Mouse (Mus musculus) midbrain, embryonic 10.5 days (tissue): ENCODE results near the gene Rab1b. TPM values are rescaled to one million over a fixed set of nuclear protein-coding genes. Genes with fewer than 3 reads are reported as not detected.
A peak's percentile ranks its signal among the peaks of the same experiment; 100 is the strongest.
"Not testable (repeated sequence)": the region's sequence is repeated elsewhere in the genome, so short reads cannot be mapped to it uniquely, and the experiment has no call there.

Source experiments
- DNase-seq: peaks from one replicate; pipeline ENCODE4 v3.0.0-alpha.2; 2017; ENCODE audit warnings: low spot score
- H3K27ac ChIP-seq: fragments of 300-500 bp; sonication (generic); replicated peaks from 2 replicates; pipeline ENCODE4 v1.5.1; 2016; ENCODE audit warnings: mild to moderate bottlenecking
- H3K27me3 ChIP-seq: fragments of 300-500 bp; sonication (generic); 2 replicates; pipeline ENCODE4 v1.6.1; 2016; ENCODE audit warnings: low read depth, mild to moderate bottlenecking; ENCODE audit not compliant: poor library complexity, severe bottlenecking
- H3K36me3 ChIP-seq: fragments of 300-500 bp; sonication (generic); 2 replicates; pipeline ENCODE4 v1.6.1; 2016; ENCODE audit warnings: mild to moderate bottlenecking, moderate library complexity
- H3K4me1 ChIP-seq: fragments of 300-500 bp; sonication (generic); 2 replicates; pipeline ENCODE4 v1.6.1; 2016
- H3K4me3 ChIP-seq: fragments of 300-500 bp; sonication (generic); 2 replicates; pipeline ENCODE4 v1.5.1; 2016; ENCODE audit warnings: mild to moderate bottlenecking, moderate library complexity
- H3K9me3 ChIP-seq: fragments of 300-500 bp; sonication (generic); replicated peaks from 2 replicates; pipeline ENCODE4 v1.6.1; 2016; ENCODE audit warnings: mild to moderate bottlenecking
- WGBS: fragments of 180-500 bp; shearing (Covaris S2); methylation state at CpG from one replicate; pipeline ENCODE4 v1.1.7; 2016; 5-methylcytosine and 5-hydroxymethylcytosine counted together
- polyA plus RNA-seq: library from polyadenylated mRNA; unstranded; fragments of >200 nt; fragmentation: Nextera tagmentation; extraction: Ambion mirVana; gene quantifications from 2 replicates; pipeline ENCODE4 v1.2.1, GENCODE M21; 2016

Gene Rab1b
- polyA plus RNA-seq, 1 experiment from 2014 or later: 267 TPM

DNA sequence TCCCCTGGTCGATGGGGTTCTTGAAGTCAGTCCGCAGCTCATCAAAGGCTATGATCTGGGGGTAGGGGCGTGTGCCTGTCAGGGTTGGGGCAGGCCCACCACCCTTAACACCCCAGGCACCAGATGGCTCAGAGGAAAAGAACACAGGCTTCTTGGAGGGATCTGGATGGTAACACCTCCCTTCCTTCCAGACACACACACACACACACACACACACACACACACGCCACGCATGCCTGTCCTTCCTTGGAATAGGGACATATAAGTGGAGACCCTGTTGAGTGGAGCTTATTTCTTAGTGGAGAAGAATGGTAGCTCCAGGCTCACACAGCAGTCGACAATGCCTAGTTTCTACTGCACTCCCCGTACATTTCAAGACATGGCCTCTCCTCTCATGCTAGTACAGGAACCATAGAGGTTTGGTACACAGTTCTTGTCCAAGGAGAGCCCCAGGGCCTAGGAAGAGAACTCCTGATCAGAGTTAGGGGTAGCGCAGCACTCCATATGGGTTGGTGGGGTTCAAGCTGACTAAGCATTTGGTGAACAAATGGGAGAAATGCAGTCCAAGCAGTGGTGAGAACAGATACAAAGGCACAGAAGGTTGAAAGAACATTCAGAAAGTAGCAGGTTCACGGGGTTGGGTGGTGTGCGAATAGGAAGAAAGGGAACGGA is 12.0 kb downstream of the Rab1b start:
- Histone ChIP-seq H3K27ac (peak overlapping the region; percentile 39), H3K27me3 (peaks cover 13% of the 10 kb centered on the region), H3K4me1 (peaks cover 68% of the 10 kb centered on the region), H3K36me3 (peaks cover 46% of the 10 kb centered on the region), H3K4me3 (peak overlapping the region; percentile 80), H3K9me3 (no peaks in the 10 kb centered on the region)
- 41% methylated on average over 11 of the region's 11 CpGs for WGBS
- peak; percentile 35 for DNase-seq

DNA sequence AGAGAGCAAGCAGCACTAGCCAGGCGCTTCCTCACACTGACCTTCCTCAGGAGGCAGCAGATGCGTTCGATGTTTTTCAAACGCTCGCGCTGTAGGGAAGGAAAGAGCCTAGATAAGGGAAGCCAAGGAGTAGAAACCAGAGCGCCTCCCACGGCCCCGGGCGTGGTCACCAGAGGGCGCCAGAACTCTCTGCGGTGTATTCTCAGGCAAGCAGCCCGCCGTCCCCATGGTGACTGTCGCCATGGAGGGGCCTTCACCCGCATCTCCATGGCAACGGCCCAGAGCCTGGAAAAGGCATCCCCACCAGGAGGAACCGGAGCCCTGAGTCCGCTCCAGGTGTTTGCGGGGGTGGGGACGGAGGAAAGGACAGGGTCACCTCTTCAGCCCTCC is 12.6 kb downstream of the Rab1b start:
- peak overlapping the region; percentile 80 for H3K4me3 ChIP-seq
- H3K27me3 ChIP-seq: peaks cover 13% of the 10 kb centered on the region; the same call in 1 of the 2 replicates
- peak overlapping the region; percentile 46 for H3K27ac ChIP-seq
- peaks cover 44% of the 10 kb centered on the region for H3K36me3 ChIP-seq
- no peaks in the 10 kb centered on the region for H3K9me3 ChIP-seq
- H3K4me1 ChIP-seq: peaks cover 66% of the 10 kb centered on the region
- DNase-seq: peak; percentile 98
- WGBS: under 1% methylated on average over 21 of the region's 21 CpGs

DNA sequence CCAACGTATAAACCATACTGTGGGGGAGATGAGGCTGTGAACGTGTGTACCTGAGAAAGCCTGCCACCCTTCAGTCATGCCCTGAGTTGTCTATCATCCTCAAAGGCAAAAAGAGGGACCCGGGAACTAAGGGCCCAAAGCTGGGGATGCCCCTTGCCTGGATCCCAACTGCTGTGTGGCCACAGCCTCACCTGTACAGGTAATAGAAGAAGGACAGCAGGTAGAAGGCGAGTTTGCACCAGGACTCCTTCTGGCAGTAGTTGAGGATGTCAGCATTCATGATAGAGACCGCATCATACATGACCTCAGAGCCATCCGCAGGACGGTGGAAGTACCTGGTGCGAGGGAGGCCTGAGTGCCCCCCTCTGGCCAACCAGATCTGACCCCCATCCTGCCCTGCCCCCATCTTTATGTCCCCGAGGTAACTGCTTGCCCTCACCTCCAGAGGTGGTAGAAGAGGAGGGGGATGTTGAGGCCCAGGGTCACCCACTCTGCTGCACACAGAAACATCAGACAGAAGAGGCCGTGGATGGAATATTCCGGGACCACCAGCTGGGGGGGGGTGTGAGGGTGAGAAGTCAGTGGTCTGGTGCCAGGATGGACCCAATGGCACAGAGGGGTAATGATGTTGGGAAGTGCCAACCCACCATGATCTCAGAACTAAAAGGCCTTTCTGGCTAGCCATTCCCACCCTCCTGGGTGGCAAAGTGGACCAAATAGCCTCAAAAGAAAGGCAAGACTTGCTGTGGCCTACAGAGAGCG is 13.2 kb downstream of the Rab1b start:
- no peak for DNase-seq
- 73% methylated on average over 12 of the region's 12 CpGs for WGBS
- H3K4me3 ChIP-seq: peak overlapping the region; percentile 80

DNA sequence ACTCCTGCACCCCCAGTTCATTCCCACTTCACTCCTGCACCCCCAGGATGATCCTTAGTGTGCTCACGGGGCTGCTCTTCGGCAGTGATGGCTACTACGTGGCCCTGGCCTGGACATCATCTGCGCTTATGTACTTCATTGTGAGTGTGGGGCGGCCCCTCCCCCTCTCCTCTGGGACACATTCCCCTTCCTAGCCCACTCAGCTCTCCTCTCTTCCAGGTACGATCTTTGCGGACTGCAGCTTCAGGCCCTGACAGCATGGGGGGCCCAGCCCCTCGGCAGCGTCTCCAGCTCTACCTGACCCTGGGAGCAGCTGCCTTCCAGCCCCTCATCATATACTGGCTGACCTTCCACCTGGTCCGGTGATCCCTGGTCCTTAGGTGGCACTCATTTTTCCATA is 14.8 kb downstream of the Rab1b start:
- H3K36me3 ChIP-seq: peaks cover 42% of the 10 kb centered on the region
- peaks cover 59% of the 10 kb centered on the region for H3K4me1 ChIP-seq
- no peak for DNase-seq
- H3K4me3 ChIP-seq: no peak overlapping the region
- H3K27me3 ChIP-seq: peaks cover 12% of the 10 kb centered on the region; the same call in 1 of the 2 replicates
- WGBS: 92% methylated on average over 10 of the region's 10 CpGs
- no peaks in the 10 kb centered on the region for H3K9me3 ChIP-seq
- no peak overlapping the region for H3K27ac ChIP-seq

More for the DNA sequence above, 13.2 kb downstream of the Rab1b start:
- H3K9me3 ChIP-seq: no peaks in the 10 kb centered on the region
- peaks cover 66% of the 10 kb centered on the region for H3K4me1 ChIP-seq
- H3K36me3 ChIP-seq: peaks cover 42% of the 10 kb centered on the region
- peak overlapping the region; percentile 46 for H3K27ac ChIP-seq
- peaks cover 13% of the 10 kb centered on the region; the same call in 1 of the 2 replicates for H3K27me3 ChIP-seq

DNA sequence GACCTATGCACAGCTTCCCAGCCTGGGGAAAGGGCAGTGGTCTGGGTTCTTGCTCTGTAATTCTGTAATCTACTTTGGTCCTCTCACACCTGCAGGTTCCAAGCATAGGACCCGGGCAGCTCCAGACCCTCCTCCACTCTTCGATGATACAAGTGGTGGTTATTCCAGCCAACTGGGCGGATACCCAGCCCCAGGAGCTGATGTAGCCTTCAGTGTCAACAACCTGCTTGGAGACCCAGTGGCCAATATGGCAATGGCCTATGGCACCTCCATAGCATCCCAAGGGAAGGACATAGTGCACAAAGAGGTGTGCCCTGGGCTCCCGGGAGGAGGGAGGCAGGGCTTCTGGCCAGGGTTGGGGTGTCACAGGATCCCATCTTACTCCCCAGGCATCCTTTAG is 17.5 kb downstream of the Rab1b start:
- 93% methylated on average over 4 of the region's 4 CpGs for WGBS
- Histone ChIP-seq H3K27ac (no peak overlapping the region), H3K4me3 (peak overlapping the region; percentile 91), H3K9me3 (no peaks in the 10 kb centered on the region), H3K4me1 (peaks cover 44% of the 10 kb centered on the region), H3K36me3 (peaks cover 42% of the 10 kb centered on the region), H3K27me3 (peaks cover 23% of the 10 kb centered on the region)
- no peak for DNase-seq

DNA sequence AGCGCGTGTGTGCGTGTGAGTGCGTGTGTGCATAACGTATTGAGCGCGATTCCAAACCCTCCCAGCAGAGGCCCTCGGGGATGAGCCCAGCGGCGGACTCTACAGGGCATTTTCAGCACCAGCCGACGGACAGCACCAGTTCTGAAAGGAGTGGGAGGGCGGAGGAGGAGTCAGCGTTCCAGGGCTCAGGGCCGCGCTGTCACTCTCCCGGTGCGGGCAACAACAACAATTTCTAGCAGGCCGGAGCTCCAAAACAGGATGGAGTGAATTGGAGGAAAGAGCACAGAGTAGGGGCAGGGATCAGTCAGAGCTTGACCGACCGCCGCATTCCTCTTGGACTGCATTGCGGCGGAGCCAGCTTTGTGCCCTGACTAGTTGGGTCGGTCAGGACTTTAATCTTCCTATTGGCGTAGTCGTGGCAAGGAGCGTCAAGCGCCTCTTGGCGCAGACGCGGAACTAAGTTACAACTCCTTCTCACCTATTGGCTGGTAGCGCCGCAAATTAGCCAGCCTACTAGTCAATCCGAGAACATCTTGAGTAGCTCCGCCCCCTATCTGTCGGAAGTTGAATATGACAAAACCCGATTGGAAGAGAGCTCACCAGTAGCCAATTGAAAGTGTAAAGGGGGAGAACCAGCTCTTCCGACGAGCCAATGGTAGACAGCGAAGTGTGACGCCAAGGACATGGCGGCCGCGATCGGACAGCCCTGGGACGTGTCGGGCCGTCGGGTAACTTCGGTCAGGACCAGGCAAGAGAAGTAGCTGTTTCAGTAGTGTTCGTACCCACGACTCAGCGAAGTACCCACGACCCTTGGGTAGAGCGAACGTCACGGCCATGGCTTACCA is 18.8 kb downstream of the Rab1b start, which contains the start of gene Yif1a:
Gene Yif1a (plus strand): TSS at position 655 of the 845 bp plus-strand sequence.
- peaks cover 31% of the 10 kb centered on the region for H3K4me1 ChIP-seq
- H3K27ac ChIP-seq: peak within 1 kb of the TSS; percentile 84
- H3K27me3 ChIP-seq: peaks cover 35% of the 10 kb centered on the region
- H3K9me3 ChIP-seq: no peaks in the 10 kb centered on the region
- H3K36me3 ChIP-seq: peaks cover 34% of the 10 kb centered on the region
- DNase-seq: peak; percentile 94
- under 1% methylated on average over 58 of the region's 58 CpGs for WGBS
- H3K4me3 ChIP-seq: peak within 1 kb of the TSS; percentile 91

DNA sequence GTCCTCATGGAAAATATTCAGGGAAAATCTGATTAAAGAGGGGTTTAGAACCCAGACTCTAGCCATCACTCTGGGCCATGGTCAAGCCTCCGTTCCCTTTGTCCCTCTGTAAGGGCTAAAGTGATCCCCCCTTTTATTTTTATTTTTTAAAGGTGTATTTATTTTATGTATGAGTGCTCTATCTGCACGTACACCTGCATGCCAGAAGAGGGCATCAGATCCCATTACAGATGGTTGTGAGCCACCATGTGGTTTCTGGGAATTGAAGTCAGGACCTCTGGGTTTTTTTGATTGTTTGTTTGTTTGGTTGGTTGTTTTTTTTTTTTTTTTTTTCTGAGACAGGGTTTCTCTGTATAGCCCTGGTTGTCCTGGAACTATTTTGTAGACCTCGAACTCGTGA is 20.3 kb downstream of the Rab1b start:
- H3K27ac ChIP-seq, DNase-seq, H3K9me3 ChIP-seq, H3K4me3 ChIP-seq: not testable (repeated sequence)
- H3K27me3 ChIP-seq: peaks cover 51% of the 10 kb centered on the region
- WGBS: 64% methylated on average over 4 of the region's 4 CpGs
- H3K4me1 ChIP-seq: peaks cover 30% of the 10 kb centered on the region
- peaks cover 19% of the 10 kb centered on the region for H3K36me3 ChIP-seq

DNA sequence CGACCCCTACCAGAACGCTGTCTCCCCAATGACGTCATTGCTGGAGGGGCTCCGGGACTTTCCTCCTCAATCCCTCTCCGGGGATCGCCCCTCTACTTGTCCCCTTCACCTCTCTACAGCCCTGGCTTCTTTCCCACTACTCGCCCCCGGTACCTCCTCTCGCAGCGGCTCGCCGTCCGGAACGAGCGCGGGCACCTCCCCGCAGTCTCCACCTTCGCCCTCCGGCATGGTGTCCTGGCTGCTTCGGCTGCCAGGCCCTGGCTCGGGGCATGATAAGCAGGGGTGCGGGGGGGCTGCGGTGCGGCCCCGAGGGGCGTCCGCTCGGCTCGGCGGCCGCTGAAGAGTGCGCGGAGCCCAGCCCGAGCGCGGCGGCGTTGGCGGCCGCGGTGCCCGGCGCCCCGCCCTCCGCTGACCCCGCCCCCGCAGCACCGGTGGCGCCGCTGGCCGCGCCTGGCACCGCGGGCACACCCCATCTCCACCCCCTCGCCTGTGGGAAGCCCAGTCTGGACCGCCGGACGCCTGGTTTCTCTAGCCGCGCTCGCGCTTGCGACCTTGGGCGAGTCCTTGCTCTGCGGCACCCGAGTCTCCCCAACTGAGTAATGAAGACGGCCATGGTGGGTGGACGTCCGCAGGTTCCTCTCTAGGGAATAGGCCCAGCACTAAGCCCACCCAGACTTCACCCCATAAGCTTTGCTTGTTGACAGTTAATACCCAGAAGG is 21.6 kb downstream of the Rab1b start, which contains the start of gene Tmem151a:
Gene Tmem151a (minus strand): TSS at position 387 of the 719 bp plus-strand sequence.
- DNase-seq: no peak
- no peak within 1 kb of the TSS for H3K27ac ChIP-seq
- WGBS: 1% methylated on average over 69 of the region's 69 CpGs
- no peaks in the 10 kb centered on the region for H3K9me3 ChIP-seq
- H3K27me3 ChIP-seq: peaks cover 63% of the 10 kb centered on the region
- H3K36me3 ChIP-seq: peaks cover 6% of the 10 kb centered on the region
- peak within 1 kb of the TSS; percentile 59 for H3K4me3 ChIP-seq
- H3K4me1 ChIP-seq: peaks cover 30% of the 10 kb centered on the region

DNA sequence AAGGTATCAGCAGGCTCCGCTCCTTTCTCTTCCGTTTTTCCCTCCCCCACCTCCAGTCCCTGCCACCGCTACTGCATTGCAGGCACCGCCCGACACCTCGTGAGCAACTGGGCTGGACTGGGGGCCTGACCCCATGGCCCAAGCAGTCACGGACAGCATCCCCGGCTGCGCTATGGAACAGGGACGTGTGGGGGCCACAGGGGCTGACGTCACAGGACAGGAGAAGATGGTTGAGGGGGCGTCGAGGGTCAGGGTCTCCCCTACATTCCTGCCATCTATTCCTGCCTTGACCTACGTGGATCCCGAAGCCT is 22.1 kb downstream of the Rab1b start:
- DNase-seq: no peak
- peaks cover 3% of the 10 kb centered on the region for H3K36me3 ChIP-seq
- peaks cover 30% of the 10 kb centered on the region for H3K4me1 ChIP-seq
- 4% methylated on average over 15 of the region's 15 CpGs for WGBS
- H3K4me3 ChIP-seq: peak overlapping the region; percentile 59
- H3K27me3 ChIP-seq: peaks cover 68% of the 10 kb centered on the region
- H3K9me3 ChIP-seq: no peaks in the 10 kb centered on the region
- no peak overlapping the region for H3K27ac ChIP-seq

DNA sequence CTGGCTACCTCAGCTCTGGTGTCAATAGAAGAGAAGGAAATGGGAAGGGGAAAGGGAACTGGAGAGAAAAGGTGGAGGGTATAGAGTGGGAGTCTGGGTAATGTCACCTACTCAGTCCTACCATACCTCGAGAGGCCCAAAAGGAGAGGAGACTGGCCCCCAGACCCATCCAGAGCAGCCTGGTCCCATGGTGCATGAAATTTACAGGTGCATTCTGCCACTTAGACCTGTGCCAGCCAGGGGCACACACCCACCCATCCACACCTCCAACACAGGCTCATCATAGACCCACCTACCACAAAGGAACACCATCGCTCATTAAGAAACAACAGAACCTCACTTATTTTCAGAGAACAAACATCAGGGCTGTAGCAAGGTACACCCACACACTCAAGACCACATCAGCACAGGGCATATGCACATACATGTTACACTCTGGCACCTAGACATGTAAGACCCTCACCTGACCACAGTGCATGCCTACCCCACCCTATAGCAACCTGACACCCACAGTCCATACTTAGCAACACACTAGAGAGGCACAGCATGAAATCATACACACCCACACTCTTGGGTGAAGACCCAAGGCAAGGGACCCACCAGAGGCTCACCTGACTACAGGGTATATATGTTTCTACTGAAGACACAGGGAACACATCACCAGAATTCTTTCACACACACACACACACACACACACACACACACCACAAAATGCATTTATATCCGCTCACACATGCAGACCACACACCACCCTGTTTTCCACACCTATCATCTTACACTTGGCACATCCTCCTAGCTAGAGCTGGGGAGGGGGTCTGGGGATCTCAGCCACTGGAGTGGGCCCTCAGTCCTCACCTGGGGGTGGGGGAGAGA is 22.7 kb downstream of the Rab1b start:
- Histone ChIP-seq H3K9me3 (no peaks in the 10 kb centered on the region), H3K4me3 (peak overlapping the region; percentile 59; the same call in 1 of the 2 replicates), H3K27ac (no peak overlapping the region), H3K36me3 (no peaks in the 10 kb centered on the region), H3K27me3 (peaks cover 70% of the 10 kb centered on the region), H3K4me1 (peaks cover 26% of the 10 kb centered on the region)
- 55% methylated on average over 3 of the region's 3 CpGs for WGBS
- DNase-seq: no peak

DNA sequence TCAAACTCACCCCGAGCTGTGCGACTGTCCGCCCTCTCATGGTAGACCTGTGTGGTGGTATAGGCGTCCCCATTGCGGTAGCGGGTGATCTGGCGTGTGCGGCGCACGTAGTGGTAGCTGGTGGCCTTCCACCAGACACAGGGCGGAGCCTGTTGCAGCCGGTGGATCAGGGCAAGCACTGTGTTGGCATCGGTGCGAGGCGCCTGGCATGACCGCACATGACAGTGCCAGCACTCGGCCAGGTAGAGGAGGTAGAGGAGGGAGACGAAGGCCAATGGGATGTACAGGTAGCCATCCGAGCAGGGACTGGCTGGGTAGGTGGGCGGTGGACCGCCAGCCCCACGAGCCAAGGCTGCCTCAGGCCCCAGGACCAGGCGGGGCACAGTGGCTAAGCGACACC is 24.3 kb downstream of the Rab1b start:
- peaks cover 70% of the 10 kb centered on the region for H3K27me3 ChIP-seq
- no peak for DNase-seq
- no peak overlapping the region for H3K4me3 ChIP-seq
- no peak overlapping the region for H3K27ac ChIP-seq
- 70% methylated on average over 24 of the region's 24 CpGs for WGBS
- H3K9me3 ChIP-seq: no peaks in the 10 kb centered on the region
- H3K36me3 ChIP-seq: no peaks in the 10 kb centered on the region
- H3K4me1 ChIP-seq: peaks cover 17% of the 10 kb centered on the region
